Mouse (Mus musculus): ENCODE measurements around the gene 4930447F04Rik. TPM values are rescaled to one million over a fixed set of nuclear protein-coding genes. Genes with fewer than 3 reads are reported as not detected.

Gene 4930447F04Rik
- not detected for total RNA-seq (2023)

DNA sequence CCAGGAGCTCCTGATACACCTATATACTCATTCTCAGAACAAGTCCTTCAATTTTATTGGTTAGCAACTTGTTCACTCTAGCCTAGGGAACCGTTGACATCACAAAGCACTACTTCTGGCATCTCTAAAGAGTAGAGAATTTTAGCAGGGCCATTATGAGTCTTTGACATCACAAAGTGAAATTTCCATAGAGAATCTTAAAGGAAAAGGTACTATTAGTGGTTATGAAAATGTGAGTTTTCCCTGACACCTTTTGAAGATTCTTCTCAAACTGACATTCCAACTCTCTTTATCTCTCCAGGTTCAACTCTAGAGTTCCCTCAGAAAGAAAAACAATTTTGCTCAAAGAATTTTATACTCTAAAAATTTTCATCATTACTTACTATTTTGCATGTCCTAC lies at the start of gene 4930447F04Rik:
4930447F04Rik (minus strand) TSS at position 101 of the 400 bp plus-strand sequence.

